Mouse (Mus musculus): ENCODE data around the gene Camta1.
"Not testable (repeated sequence)": the region's sequence is repeated elsewhere in the genome, so short reads cannot be mapped to it uniquely, and the experiment has no call there.

Gene Camta1

DNA sequence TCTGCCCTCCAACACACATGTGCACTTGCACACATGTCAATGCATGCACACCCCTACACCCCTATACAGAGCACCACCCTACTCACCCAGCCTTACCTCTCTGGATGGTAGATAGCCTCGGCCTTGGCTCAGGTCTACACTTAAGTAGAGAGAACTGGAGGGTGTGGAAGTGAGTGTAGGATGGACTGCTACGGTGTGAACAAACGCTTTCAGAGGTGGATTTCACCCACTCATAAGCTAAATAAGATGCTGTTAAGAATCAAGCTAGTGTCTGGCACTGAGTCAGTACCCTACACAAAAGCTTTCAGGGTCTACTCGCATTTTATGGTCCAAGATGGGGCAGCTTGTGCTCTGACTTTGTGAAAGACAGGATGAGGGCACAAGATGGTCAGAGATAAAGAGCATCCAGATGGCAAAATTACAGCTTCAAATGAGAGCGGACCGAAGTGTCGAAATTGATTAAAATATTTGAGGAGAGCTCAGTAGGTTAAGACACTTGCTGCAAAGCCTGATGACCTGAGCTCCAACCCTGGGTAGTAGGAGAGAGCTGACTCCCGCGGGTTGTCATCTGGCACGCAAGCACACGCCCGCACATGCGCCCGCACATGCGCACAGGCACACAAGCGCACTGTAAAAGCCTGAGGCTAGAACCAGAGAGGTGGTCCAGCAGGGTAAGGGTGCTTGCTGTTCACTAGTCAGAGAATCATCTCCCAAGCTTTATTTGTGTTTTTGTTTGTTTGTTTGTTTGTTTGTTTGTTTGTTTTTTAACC is 924.2 kb downstream of the Camta1 start:
- DNase-seq (ENCODE audit: low read depth, low spot score), result no peak

GRCm38 (mm10) chr4:150933503-150933902 is 928.2 kb downstream of the Camta1 start:
- no peak for DNase-seq (ENCODE audit: low read depth, low spot score)

DNA sequence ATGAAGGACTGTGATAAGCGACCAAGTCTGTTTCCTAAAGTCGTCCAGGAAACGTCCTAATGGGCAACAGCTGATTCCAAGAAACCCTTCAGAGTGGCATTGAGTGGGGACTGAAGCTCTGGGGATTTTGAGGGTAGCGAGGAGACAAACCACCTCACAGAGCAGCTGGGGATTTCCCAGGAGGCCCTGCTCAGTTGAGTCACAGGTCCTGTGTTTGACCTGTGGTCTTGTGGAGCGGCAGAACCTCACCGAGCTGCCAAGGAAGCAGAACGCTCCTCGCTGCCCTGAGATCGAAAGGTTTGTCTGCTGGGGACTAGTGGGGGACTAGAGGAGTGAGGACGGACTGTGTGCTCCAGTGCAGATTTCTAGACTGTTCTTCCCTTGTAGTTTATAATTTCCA is 933.9 kb downstream of the Camta1 start:
- DNase-seq (ENCODE audit: low read depth, low spot score), result no peak

DNA sequence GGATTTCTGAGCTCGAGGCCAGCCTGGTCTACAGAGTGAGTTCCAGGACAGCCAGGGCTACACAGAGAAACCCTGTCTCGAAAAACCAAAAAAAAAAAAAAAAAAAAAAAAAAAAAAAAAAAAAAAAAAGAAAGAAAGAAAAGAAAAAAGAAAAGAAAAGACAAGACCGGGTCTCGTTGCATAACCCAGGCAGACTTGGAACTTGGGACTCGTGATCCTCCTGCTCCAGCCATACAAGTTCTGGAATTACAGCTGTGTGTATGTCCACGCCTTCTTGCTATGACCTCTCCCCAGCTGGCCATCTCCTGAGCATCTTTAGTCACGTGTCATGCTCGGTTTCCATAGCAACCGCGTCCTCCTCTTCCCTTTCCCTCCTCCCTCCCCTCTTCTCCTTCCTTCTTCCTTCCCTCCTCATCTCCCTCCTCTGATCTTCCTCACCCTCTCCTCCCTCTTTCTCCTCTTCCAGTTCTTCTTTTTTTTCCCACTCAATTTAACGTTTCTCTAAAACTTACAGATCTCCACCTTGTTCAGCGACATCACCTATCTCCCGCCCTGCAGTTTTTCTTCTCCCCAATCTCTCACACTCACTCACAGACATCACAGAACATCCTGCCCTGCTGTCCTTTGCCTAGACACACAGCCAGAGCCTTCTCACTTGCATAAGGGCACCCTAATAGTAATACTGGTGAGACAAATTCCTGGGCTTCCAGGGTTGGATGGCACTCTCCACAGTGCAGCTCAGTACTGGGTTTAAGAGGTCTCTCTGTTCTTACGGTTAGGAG is 934.6 kb downstream of the Camta1 start:
- DNase-seq (ENCODE audit: low read depth, low spot score), result no peak

GRCm38 (mm10) chr4:150925923-150926322 is 935.8 kb downstream of the Camta1 start:
- no peak for DNase-seq (ENCODE audit: low read depth, low spot score)

DNA sequence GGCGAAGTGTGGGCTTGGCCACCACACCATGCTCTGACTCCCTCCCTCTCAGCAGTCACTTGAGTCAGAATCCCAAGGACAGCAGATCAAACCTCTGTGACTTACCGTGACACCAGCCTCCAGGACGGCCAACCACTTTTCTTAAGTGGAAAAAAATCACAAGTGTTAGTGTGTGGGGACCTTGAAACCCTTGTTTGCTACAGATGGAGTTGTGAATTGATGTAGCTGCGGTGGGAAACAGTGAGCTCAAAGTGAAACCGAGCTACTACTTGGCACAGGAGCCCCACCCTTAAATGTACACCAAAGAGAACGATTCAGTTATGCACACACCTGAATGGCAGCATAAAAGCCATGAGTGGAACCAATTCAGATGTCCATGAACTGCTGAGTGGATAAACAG is 936.7 kb downstream of the Camta1 start:
- no peak for DNase-seq (ENCODE audit: low read depth, low spot score)

DNA sequence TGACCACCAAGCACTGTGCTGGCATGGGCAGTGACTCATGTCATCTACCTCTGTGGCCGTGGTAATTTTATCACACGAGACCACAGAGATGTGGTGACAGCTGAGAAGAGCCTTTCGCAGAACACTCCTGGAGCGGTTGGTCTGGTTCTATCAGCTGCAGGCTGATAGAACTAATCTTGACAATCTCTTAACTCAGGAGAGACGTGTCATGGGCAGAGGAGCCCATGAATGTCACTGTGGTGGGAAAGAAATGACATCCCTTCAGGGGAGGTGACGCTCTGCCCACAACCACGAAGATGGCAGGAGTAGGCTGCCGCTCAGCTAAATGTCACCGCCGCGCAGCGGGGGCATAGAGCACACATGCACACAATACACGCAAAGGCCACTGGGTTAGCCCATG is 937.4 kb downstream of the Camta1 start:
- DNase-seq (ENCODE audit: low read depth, low spot score), result no peak

- no peak for DNase-seq (ENCODE audit: low read depth, low spot score)
Observed at GRCm38 (mm10) chr4:150921206-150921605, 940.5 kb downstream of the Camta1 start.

DNA sequence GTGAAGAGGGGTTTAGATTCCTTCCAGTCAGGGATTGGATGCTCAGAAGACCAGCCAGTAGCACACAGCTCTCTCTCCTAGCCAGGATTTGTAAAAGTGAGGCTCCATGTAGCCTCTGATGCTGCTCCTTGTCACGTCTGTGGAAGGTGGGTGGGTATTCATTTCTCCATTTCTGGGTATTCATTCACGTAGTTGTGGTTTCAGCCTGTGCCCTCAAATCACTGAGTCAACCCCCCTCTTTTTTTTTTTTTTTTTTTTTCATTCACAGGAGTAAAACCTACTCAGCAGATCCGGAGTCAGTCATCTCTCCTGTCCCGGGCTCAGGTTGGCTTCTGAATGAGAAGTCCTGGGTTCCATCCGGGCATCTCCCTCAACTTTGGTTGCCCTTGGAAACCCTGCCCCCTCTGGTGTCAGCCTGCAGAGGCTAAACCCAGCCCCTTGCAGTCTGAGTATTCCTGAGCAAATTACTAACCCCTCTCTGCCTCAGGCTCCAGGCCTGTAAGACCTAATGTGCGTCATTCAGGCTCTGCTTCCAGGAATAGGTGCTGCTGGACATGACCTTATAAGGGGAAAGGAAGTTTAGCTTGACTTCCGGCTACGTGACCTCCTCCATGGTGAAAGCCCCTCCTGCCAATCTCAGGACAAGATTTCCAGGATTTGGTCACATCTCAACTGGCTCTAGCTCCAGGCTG is 944.2 kb downstream of the Camta1 start:
- no peak for DNase-seq (ENCODE audit: low read depth, low spot score)

DNA sequence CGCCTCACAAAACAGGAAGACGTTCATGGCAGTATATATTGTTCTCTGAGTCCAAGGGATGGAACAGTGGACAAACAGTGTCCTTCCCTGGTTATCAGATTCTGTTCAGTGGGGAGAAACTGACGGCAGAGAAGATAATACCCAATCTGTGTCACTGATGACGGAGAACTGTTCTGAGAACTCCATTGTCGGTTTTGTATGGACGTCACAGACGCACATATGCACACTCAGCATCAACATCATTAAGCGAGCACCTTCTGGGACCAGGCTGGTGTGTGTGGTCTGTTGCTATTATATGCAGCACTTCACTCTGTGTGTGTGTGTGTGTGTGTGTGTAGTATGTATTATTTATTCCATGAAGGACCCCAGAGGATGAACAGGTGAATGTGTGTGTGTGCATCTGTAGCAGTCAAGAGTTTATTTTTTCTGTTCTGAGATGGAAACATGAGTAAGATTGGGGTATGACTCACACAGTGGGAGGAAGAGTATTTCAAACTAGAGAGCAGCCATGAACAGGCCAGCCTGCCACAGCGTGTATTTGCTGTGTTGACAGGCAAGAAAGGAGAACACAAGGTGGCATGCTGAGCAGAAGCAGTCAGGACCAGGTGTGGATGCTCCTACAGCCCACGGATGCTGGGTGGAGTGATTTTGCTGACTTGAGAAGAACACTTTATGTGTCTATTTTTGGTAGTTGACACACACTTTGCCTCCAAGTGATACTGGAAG is 946.3 kb downstream of the Camta1 start:
- no peak for DNase-seq (ENCODE audit: low read depth, low spot score)

DNA sequence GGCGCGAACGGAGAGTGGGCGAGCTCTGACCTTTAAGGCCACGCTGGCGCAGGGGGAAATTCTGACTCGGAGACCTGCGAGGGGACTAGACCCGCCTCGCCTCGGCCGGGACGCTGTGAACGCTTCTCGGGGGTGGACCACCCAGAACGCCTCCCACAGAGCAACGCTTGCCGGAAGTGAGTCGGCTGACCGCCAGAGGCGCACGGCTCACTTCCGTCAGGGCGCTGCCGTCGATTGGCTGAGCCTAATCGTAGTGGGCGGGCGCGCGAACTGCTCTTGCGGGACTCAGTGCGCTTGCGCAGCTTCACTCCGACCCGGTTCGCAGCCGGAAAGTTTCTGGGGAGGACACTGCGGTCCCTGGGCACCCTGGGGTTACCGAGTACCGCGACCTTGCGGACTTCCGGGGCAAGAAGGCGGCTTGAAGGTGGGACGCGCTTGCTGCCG is 947.4 kb downstream of the Camta1 start, which contains the start of the genes Park7 and Tnfrsf9:
Gene Park7, minus strand, starts transcription at position 148 of the 444 bp plus-strand sequence.
Gene Tnfrsf9, plus strand, starts transcription at position 273 of the 444 bp plus-strand sequence.
- DNase-seq (ENCODE audit: low read depth, low spot score), result peak; percentile 87

DNA sequence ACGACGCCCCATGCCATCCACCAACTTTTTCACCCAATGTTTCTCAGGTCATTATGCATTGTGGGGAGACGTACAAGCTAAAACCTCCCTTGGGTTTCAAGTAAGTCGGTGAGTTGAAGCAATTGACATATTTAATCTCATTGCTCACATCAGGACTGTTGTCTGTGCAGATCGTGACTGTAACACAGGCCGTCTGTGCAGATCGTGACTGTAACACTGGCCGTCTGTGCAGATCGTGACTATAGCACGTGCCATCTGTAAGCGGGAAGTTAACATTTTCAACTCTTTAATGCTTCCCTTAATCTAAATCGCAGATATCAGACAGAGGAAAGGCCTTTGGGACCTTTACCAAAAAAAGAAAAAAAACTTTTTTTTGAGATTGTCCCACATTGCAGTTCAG is 947.9 kb downstream of the Camta1 start:
- no peak for DNase-seq (ENCODE audit: low read depth, low spot score)

GRCm38 (mm10) chr4:150910164-150910951 is 951.3 kb downstream of the Camta1 start:
- DNase-seq (ENCODE audit: low read depth, low spot score), result no peak

DNA sequence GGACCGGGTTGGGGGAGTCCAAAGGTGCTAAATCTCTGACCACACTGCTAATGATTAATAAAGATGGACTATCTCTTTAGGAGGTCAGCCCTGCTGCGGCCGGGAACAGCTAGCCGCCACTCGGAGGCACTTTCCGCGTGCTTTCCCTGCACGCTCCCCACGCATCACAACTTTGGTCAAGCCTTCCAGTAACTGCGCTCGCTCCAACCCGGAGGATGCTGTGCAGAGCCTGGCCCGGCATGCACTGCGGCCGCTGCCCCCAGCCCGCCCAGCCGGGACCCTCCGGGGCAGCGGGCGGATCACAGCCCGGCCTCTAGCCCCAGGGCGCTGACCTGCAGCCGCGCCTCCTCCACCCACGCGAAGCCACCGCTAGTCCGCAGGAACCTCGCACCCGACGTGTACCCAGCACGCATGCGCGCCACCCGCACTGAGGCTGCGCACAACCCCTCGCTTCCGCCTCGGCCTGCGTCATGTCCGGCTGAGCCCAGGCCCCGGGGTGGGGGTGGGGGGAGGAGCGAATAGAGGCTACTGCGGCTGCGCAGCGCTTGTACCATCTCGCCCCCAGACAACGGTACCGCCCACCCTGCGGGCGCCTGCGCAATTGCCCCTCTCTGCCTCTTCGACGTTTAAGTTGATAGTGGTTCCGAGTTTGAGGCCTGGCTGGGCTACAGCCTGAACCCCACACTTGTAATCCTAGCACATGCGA is 952.1 kb downstream of the Camta1 start:
- peak; percentile 96 for DNase-seq (ENCODE audit: low read depth, low spot score)

DNA sequence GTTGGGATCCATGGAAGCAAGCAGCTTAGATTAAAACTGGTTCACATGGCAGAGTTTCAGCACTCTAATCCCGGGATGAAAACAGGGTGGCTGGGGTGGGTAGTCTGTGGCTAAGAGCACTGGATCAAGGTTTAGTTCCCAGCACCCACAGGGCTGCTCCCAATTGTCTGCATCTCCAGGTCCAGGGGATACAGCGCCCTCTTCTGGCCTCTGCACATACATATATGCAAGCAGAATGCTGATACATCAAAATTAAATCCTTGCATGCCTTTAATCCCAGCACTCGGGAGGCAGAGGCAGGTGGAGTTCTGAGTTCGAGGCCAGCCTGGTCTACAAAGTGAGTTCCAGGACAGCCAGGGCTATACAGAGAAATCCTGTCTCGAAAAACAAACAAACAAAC is 953.2 kb downstream of the Camta1 start:
- not testable (repeated sequence) for DNase-seq (ENCODE audit: low read depth, low spot score)

GRCm38 (mm10) chr4:150907099-150907498 is 954.6 kb downstream of the Camta1 start:
- DNase-seq (ENCODE audit: low read depth, low spot score), result no peak

GRCm38 (mm10) chr4:150903091-150903742 is 958.5 kb downstream of the Camta1 start:
- no peak for DNase-seq (ENCODE audit: low read depth, low spot score)

DNA sequence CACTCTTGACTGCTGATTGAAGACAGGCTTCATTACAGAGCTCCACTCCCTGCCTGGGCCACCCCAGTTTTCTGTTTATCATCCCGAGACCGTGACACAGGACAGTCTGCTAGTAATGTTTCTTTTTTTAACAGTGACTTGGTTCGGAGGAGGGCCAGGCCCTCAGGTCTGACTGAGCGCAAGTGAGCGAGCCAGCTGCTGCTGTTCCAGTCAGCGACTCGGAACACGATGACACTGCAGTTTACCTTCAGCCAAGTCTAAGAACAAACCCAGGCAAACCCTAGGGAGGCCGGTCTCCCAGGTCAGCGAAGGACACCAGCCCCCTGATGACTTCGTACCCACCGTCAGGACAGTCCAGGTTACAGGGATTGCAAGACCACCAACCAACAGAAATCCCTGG is 959.6 kb downstream of the Camta1 start:
- no peak for DNase-seq (ENCODE audit: low read depth, low spot score)

DNA sequence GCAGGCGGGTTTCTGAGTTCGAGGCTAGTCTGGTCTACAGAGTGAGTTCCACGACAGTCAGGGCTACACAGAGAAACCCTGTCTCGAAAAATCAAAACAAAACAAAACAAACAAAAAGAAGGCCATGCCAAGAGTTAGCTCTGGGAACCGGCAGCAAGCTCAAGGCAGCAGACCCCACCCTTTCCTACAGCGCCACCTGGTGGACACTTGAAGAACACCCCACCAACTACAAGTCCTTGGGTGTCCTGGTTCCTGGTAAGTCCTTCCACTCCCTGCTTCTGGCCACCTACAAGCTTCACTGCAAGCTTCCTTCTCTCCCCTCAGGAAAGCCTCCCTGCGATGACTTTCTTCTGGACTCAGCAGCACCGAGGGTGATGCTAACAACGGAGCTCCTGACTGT is 960.0 kb downstream of the Camta1 start:
- DNase-seq (ENCODE audit: low read depth, low spot score), result no peak

GRCm38 (mm10) chr4:150900486-150900885 is 961.2 kb downstream of the Camta1 start:
- no peak for DNase-seq (ENCODE audit: low read depth, low spot score)

Data from brain, embryonic 18.5 days (tissue).